Mouse (Mus musculus): Measurements from ENCODE around the gene Cntnap2. TPM values are rescaled to one million over a fixed set of nuclear protein-coding genes. Genes with fewer than 3 reads are reported as not detected.

Gene Cntnap2
- polyA plus RNA-seq (2012; rRNA removed): 0.24 and 0.42 TPM in 2 replicates

GRCm38 (mm10) chr6:45059091-45059490, at the start of gene Cntnap2:
Gene Cntnap2 (plus strand): TSS chr6:45059357.

Measured in colon, adult 2 months (tissue).